Mouse (Mus musculus): Measurements from ENCODE around the gene Gart. TPM values are rescaled to one million over a fixed set of nuclear protein-coding genes. Genes with fewer than 3 reads are reported as not detected.
"Not testable (repeated sequence)": the region's sequence is repeated elsewhere in the genome, so short reads cannot be mapped to it uniquely, and the experiment has no call there.

The Gart gene
- total RNA-seq, 2 experiments from 2014 or later = 36.9 to 50.1 TPM

- DNase-seq (ENCODE audit: low spot score in 2 of 2) = no peak
- intact Hi-C loops (cut with DNase I) = no loop called here
These were observed 3.0 kb upstream of the Gart start for GRCm38 (mm10) chr16:91649781-91650180.

GRCm38 (mm10) chr16:91649246-91649645 is 2.5 kb upstream of the Gart start:
- DNase-seq (ENCODE audit: low spot score in 2 of 2) = no peak
- intact Hi-C loops (cut with DNase I) = no loop called here

GRCm38 (mm10) chr16:91648220-91648550 is 1.4 kb upstream of the Gart start:
- peak; percentile 60 for DNase-seq (ENCODE audit: low spot score in 2 of 2)
- intact Hi-C loops (cut with DNase I) = no loop called here

- DNase-seq (ENCODE audit: low spot score in 2 of 2) = peak; percentile 98 to 99
- intact Hi-C loops (cut with DNase I) = loop anchor here (2.0 kb wide), 1 partner anchor 51 kb away; the partner anchor contains the start of gene Tmem50b
These were observed 888 bp upstream of the Gart start, which contains the start of gene Son for GRCm38 (mm10) chr16:91647461-91648219. TSS of gene Son (plus strand) at chr16:91647506.

- DNase-seq (ENCODE audit: low spot score in 2 of 2) = no peak
- intact Hi-C loops (cut with DNase I) = loop anchor here (2.0 kb wide), 1 partner anchor 49 kb away; the partner anchor contains the start of gene Tmem50b
These were observed 653 bp downstream of the Gart start for GRCm38 (mm10) chr16:91645995-91646602.

GRCm38 (mm10) chr16:91645420-91645819 is 1.3 kb downstream of the Gart start:
- intact Hi-C loops (cut with DNase I); DNase-seq (ENCODE audit: low spot score in 2 of 2): not testable (repeated sequence)

- DNase-seq (ENCODE audit: low spot score in 2 of 2) = no peak
- intact Hi-C loops (cut with DNase I) = no loop called here
These were observed 1.9 kb downstream of the Gart start for GRCm38 (mm10) chr16:91644901-91645300.

GRCm38 (mm10) chr16:91640171-91640570 is 6.6 kb downstream of the Gart start:
- intact Hi-C loops (cut with DNase I) = no loop called here
- no peak for DNase-seq (ENCODE audit: low spot score in 2 of 2)

GRCm38 (mm10) chr16:91639636-91640035 is 7.1 kb downstream of the Gart start:
- peak in 1 of 2 experiments; percentile 88 for DNase-seq (ENCODE audit: low spot score in 2 of 2)
- intact Hi-C loops (cut with DNase I) = no loop called here

GRCm38 (mm10) chr16:91639161-91639560 is 7.6 kb downstream of the Gart start:
- peak in 1 of 2 experiments; percentile 30 for DNase-seq (ENCODE audit: low spot score in 2 of 2)
- intact Hi-C loops (cut with DNase I) = no loop called here

DNA sequence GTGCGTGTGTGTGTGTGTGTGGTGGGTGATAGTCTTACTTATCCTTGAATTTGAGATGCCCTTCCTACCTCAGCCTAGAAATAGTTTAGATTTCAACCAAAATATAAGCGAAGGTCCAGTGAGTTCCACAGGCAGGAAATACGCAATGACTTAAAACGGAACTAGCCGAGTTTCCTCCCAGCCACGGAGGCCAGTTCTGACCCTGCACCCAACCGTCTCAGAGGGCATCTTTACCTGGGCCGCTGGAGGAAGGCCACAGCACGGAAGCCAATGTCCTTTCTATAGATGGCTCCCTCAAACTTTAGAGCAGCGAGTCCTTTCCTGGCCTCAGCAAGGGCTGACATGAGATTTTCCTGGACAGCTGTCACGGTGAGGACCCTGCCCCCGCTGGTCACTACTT is 13.1 kb downstream of the Gart start:
- intact Hi-C loops (cut with DNase I) = no loop called here
- no peak for DNase-seq (ENCODE audit: low spot score in 2 of 2)

DNA sequence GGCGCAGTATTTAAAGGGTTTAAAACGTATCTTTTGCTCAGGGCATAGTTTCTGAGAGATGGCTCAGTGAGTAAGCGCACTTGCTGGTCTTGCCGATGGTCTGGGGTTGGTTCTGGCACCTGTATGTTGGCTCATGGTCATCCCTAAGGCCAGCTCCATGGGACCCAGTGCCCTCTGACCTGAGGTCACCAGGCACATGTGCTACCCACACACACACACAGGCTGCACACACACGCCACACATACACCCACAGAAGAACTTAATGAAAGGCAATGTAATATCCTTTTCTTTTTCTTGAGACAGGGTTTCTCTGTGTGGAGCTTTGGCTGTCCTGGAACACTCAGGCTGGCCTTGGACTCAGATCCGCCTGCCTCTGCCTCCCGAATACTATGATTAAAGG is 13.8 kb downstream of the Gart start:
- intact Hi-C loops (cut with DNase I) = no loop called here
- DNase-seq (ENCODE audit: low spot score in 2 of 2) = no peak

- peak in 1 of 2 experiments; percentile 57 for DNase-seq (ENCODE audit: low spot score in 2 of 2)
- intact Hi-C loops (cut with DNase I) = no loop called here
These were observed 14.3 kb downstream of the Gart start for GRCm38 (mm10) chr16:91632439-91632838.

DNA sequence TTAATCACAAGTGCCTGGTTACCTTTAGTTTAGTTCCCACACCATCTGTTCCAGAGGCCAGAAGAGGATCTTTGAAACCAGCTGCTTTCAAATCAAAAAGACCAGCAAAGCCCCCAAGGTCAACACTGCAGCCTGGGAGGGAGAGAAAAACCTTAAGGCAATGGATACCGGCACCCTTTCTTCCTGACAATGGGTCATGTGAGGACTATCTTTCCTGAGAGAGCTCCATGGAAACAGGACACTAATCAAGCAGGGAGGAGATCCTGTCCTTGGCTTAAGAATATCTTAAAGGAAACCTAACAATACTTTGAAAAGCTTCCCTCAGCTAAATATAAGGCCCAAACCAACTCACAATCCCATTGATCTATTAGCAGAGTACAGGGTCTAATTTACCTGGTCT is 16.2 kb downstream of the Gart start:
- intact Hi-C loops (cut with DNase I) = no loop called here
- no peak for DNase-seq (ENCODE audit: low spot score in 2 of 2)

- intact Hi-C loops (cut with DNase I) = no loop called here
- no peak for DNase-seq (ENCODE audit: low spot score in 2 of 2)
These were observed 17.0 kb downstream of the Gart start for GRCm38 (mm10) chr16:91629749-91630148.

DNA sequence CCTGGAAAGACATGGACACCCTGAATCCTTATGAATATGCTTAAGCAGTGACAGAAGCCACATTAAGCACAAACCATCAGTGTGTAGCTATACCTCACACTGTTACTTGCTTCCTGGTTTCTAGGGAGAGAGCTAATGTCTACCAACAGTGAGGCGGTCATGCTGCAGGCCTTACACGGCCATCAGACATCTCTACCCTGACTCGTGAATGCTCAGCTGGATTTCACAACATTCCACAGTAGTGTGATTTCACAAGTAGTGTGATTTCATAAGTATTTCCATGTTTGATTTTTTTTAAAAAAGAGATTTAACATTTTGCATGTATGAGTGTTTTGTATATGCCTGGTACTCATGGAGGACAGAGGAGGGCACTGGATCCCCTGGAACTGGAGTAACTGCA is 18.1 kb downstream of the Gart start:
- no peak for DNase-seq (ENCODE audit: low spot score in 2 of 2)
- intact Hi-C loops (cut with DNase I) = no loop called here

GRCm38 (mm10) chr16:91627831-91628230 is 18.9 kb downstream of the Gart start:
- peak in 1 of 2 experiments; percentile 68 for DNase-seq (ENCODE audit: low spot score in 2 of 2)
- intact Hi-C loops (cut with DNase I) = no loop called here

DNA sequence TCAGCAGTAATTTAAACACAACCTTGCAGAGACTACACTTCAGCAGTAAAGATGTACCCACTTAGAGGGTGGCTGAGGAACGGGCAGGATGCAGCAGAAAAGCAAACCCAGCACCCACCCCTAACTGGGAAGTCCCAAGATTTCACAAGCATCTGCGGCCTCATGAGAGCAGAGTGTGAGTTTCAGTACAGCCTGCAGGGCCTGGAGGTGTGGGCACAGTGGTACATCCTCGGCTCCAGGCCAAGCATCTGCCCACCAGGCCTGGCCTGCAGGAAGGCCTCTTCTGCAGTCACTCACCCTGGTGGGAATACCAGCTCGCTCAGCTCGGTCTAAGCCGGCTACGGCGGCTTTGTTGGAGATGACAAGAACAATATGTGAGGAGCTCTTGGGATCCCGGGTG is 23.7 kb downstream of the Gart start:
- no peak for DNase-seq (ENCODE audit: low spot score in 2 of 2)
- intact Hi-C loops (cut with DNase I) = no loop called here

DNA sequence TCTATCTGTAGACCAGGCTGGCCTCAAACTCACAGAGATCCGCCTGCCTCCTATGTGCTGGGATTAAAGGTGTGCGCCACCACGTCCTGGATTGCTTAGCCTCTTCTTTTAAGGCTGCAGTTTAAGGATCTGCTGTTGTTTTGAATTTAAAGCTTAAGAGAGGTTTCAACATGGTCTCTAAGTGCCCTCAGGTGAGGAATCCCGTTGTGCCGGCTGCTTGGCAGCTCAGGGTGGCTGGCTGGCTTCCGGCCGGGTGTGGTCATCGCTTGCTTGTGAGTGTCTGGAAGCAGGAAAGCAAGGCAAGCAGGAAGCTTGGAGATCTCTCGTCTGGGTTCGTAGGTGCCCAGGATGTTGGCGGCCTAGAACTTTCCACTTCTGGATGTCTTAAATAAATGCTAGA is 25.8 kb downstream of the Gart start:
- no peak for DNase-seq (ENCODE audit: low spot score in 2 of 2)
- intact Hi-C loops (cut with DNase I) = no loop called here

GRCm38 (mm10) chr16:91620185-91620584 is 26.6 kb downstream of the Gart start:
- intact Hi-C loops (cut with DNase I) = no loop called here
- DNase-seq (ENCODE audit: low spot score in 2 of 2) = no peak

All from left cerebral cortex, postnatal 25 days (tissue).